Mouse (Mus musculus) 3T3-L1 (cell line): ENCODE measurements around the gene Cpne4.

Source experiments
- DNase-seq: peaks from one replicate; pipeline ENCODE4 v3.0.0-alpha.2; 2015; ENCODE audit warnings: low read depth, low spot score

Cpne4 gene

DNA sequence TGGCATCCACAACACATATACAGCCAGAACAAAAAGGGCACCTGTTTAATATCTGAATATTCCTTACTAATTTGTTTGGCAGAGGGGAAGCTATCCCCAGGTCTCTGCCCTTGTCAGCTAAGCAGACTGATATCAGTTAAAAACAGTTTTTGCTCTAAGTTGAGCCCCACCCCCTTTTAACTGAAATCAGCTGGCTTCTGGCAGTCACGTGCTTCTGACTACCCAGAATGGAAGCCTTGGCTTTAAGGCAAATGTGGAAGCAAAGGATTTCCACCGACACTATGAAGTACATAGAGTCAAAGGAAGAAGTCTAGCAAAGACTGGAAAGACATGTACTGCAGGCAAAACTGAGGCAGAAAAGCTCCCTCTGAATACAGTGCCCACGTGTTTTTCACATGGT is 490.8 kb downstream of the Cpne4 start:
- DNase-seq, result no peak

DNA sequence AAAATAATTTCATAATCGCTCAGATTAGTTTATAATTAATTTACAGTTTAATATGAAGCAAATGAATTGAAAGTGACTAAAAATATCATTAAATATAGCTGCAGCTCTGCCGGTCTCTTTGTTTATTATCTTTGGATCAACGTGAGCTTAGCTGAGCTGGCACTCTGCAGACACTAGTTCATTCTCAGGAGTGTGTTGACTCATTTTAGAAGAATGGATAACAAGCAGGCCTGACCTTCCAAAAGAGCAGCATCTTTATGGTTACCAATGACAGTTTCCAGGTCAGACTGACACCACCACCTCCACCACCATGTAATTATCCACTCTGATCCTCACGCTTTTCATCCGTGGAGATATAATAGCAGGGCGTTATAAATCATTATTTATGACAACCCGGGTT is 498.9 kb downstream of the Cpne4 start:
- peak; percentile 46 for DNase-seq

- no peak for DNase-seq
These were observed 501.3 kb downstream of the Cpne4 start for GRCm38 (mm10) chr9:105048351-105048750.

- no peak for DNase-seq
These were observed 502.6 kb downstream of the Cpne4 start for GRCm38 (mm10) chr9:105049636-105050035.

DNA sequence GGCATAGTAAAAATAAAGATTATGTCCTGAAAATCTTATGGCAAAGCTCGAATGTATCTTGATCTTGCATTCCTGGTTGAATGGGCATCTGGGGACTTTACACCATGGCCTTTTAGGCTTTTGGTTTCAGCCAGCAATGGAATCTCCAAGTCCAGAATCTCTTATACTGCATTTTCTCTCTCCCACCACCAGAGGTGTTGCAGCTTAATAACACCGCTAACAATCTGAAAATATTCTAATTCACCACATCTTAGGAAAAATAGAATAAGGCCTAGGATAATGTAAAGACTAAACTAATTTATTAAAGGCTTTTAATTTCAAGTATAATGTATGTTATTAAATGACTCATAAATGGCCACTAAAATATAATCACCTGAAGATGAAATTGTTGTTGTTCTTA is 503.2 kb downstream of the Cpne4 start:
- no peak for DNase-seq

- peak; percentile 83 for DNase-seq
These were observed 506.1 kb downstream of the Cpne4 start, which contains the start of gene Mrpl3 for GRCm38 (mm10) chr9:105053147-105053557. TSS of gene Mrpl3 (plus strand) at chr9:105053239.

DNA sequence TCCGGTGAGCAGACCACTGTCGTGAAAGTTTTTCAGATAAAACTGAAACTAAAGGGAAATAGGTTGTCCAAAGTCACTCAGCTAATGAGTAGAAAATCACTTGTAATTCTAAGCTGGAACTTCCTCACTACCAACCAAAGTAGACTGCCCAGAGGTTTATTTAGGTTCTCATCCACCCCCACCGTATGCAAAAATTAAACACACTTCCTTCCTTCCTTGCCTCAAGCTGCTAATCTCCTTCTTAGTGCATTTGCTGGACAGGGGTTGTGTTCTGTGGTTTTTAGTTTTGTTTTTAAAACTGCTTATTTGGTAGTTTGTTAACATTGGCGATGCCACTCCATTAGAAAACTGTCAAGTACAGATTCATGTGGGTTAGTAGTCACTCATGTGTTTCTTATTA is 506.7 kb downstream of the Cpne4 start:
- DNase-seq, result no peak

DNA sequence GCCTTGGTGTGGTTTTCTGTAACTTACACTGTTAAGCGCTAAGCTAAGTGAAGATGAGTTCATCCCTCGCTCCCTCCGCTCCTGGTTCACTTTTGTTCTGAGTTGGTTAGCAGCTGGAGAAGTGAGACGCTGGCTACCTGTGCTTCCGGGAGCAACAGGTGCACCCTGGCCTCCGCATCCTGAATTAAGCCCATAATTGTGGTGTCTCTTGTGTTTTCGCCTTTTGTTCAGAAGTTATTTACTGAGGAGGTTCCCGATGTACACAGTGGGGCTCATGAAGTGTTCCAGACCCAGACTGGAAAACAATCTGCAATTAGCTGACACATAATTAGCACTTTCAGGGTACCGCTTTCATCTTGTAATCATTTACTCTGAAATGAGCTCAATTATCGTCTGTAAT is 522.0 kb downstream of the Cpne4 start:
- no peak for DNase-seq

DNA sequence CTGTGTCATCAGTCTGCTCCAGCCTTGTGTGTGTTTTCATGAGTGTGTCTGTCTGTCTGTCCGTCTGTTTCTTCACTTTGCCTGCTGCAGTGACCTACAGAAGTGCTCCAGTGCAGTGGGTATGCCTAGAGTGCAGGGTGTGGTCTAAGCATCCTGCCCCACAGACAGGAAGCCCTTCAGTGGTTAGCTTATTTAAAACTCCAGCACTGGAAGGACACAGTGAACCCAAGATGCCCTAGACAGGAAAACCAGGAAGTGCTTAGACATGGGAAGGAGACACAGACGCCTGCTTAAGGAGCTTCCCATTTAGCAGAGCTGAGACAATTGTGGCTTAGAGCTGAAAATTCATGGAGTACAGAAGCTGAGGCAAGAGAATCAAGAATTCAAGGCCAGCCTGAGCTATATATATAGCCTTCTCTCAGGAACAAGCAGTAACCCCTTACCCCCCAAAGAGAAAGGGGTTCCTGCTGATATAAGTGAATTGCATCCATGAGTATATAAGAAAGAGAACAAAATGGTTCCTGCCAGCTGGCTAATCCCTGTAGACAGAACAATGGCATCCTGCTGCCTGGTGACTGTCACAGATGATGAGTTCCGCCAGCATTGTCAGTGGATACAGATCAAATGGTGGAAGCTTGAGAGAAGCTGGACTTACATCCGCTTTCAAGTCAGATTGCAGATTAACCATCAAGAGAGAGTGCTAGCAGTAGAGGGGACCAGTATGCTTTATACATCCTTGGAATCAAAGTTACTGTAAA is 526.1 kb downstream of the Cpne4 start:
- DNase-seq, result no peak

DNA sequence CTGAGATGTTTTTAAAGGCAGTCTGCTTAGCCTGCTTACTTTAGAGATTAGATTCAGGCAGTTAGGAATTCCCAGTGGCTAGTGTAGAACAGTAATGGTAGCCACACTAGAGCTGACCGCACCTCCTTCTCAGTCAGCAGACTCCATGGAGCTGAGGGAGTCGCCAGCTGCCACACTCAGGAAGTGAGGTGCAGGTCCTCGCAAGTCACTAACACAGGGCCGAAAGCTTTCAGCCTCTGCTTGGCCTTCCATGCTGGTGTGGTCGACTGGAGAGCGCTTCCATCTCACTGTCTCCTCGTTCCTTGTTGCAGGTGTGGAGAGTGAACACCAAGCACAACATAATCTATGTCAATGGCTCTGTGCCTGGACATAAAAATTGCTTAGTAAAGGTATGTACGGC is 527.8 kb downstream of the Cpne4 start:
- no peak for DNase-seq

- DNase-seq, result peak; percentile 33
These were observed 529.8 kb downstream of the Cpne4 start for GRCm38 (mm10) chr9:105076756-105077424.

GRCm38 (mm10) chr9:105078460-105078859 is 531.4 kb downstream of the Cpne4 start:
- no peak for DNase-seq

- DNase-seq, result no peak
These were observed 533.2 kb downstream of the Cpne4 start for GRCm38 (mm10) chr9:105080246-105080645.
